Mouse (Mus musculus): ENCODE measurements around the gene Fkbp4. TPM values are rescaled to one million over a fixed set of nuclear protein-coding genes. Genes with fewer than 3 reads are reported as not detected.

Fkbp4 gene
- polyA plus RNA-seq, 1 experiment: 413 TPM

DNA sequence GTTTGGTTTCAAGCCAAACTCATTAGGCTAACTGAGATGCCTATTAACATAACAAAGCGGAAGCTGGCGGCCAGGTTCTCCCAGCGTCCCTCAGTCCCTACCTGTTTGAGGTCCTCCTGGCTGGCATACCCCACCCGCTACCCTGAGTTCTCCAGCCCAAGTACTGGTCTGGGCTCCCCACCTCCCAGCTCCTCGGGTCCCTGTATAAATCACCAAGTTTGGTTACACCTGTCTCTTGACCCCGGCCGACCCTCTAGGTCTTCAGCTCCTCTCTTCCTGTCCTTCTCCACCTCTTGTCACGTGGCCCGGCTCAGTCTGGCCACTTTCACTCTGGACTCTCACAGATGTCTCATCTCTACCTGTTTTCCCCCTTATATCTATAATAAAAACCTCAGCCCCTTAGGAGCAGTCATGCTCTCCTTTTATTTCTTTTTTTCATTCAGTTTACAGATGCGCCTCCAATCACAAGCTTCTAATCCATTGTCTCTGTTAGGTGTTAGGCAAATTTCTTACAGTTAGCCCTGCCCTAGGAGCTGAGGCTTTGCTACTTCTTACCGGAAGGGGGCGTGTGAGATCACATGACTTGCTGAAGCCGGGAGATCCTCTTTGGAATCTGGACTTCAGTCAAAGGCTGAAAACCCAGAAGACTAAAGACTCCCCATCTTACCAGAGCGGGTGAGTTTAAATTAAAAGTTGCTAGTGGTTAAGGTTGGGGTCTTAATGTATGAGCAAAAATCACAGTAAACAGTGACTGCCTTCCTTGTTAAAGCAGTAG is 7.5 kb upstream of the Fkbp4 start:
- peak; percentile 58 for TF ChIP-seq CTCF (IDR thresholded peaks at IDR 0.05; ENCODE audit: low read depth, low read length)
- no peak for TF ChIP-seq POLR2A (IDR thresholded peaks at IDR 0.05; ENCODE audit: insufficient read depth, low read length)
- TF ChIP-seq EP300 (IDR thresholded peaks at IDR 0.05; ENCODE audit: insufficient read depth, low read depth, low read length): peak; percentile 83
- H3K9ac ChIP-seq (ENCODE audit: low read depth, poor library complexity, severe bottlenecking): peak overlapping the region; percentile 67

DNA sequence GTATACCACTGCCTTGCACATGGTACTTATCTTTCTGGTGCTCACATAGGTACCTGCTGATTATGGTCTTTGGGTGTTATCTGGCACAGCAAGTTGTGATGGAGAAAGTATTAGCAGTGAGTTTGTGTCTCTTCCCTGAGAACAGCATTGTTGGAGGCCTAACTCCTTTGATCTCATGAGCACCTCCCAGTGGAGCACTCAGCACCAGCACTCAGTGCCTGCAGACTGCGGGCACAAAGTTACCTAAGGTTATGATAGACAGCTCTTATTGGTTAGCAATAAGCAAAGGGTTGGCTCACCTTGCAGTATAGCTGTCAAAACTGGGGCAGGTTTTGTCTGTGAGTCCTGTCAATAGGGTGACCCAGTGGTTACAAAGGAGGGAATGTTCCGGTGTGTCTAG is 1.8 kb upstream of the Fkbp4 start:
- peaks cover 14% of the 10 kb centered on the region for H3K36me3 ChIP-seq (ENCODE audit: control insufficient read depth, insufficient read depth, low read length, poor library complexity, severe bottlenecking)
- peaks cover 6% of the 10 kb centered on the region for H3K4me1 ChIP-seq (ENCODE audit: control insufficient read depth, insufficient read depth, low read length)
- TF ChIP-seq EP300 (IDR thresholded peaks at IDR 0.05; ENCODE audit: insufficient read depth, low read depth, low read length) (no peak), POLR2A (IDR thresholded peaks at IDR 0.05; ENCODE audit: insufficient read depth, low read length) (no peak), CTCF (IDR thresholded peaks at IDR 0.05; ENCODE audit: low read depth, low read length) (peak; percentile 30)
- no peak overlapping the region for H3K9ac ChIP-seq (ENCODE audit: low read depth, poor library complexity, severe bottlenecking)
- no peak overlapping the region for H3K4me3 ChIP-seq (ENCODE audit: low read depth, low read length)
- no peaks in the 10 kb centered on the region for H3K9me3 ChIP-seq (replicated peaks; ENCODE audit: control insufficient read depth, insufficient read depth, low read length, poor library complexity, severe bottlenecking)
- no peaks in the 10 kb centered on the region for H3K27me3 ChIP-seq (ENCODE audit: control insufficient read depth, insufficient read depth, low read length, poor library complexity, severe bottlenecking)
- no peak overlapping the region for H3K27ac ChIP-seq (ENCODE audit: insufficient read depth, low read length)

More for the DNA sequence above, 7.5 kb upstream of the Fkbp4 start:
- no peaks in the 10 kb centered on the region for H3K9me3 ChIP-seq (replicated peaks; ENCODE audit: control insufficient read depth, insufficient read depth, low read length, poor library complexity, severe bottlenecking)
- H3K4me3 ChIP-seq (ENCODE audit: low read depth, low read length): peak overlapping the region; percentile 58
- peak overlapping the region; percentile 97 for H3K27ac ChIP-seq (ENCODE audit: insufficient read depth, low read length)
- H3K27me3 ChIP-seq (ENCODE audit: control insufficient read depth, insufficient read depth, low read length, poor library complexity, severe bottlenecking): no peaks in the 10 kb centered on the region
- 0 out of 2 replicates have a peak, but pooled peaks cover 2% of the 10 kb centered on the region for H3K36me3 ChIP-seq (ENCODE audit: control insufficient read depth, insufficient read depth, low read length, poor library complexity, severe bottlenecking)
- H3K4me1 ChIP-seq (ENCODE audit: control insufficient read depth, insufficient read depth, low read length): peaks cover 7% of the 10 kb centered on the region

DNA sequence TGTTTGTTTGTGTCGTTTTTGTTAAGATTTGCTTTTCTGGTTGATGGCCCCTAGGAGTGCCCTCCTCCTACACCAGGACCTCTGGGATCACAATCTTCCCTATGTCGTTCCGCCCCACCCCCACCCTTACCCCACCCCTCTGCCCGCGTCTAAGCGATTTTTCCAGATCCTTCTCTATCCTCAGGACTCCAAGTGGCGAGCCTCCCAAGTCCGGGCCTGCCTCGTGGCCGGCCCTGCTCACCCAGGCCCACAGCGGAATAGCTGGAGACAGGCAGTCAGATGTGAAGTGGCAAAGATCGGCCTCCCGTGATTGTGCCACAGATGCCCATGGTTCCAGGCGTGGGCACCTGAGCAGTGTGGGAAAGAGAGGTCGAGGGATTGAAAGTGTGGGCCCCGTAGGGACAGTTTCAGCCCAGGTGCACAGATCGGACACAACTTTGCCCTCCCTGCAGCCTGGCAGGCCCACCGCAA is 429 bp upstream of the Fkbp4 start:
- TF ChIP-seq CTCF (IDR thresholded peaks at IDR 0.05; ENCODE audit: low read depth, low read length) (no peak), POLR2A (IDR thresholded peaks at IDR 0.05; ENCODE audit: insufficient read depth, low read length) (no peak), EP300 (IDR thresholded peaks at IDR 0.05; ENCODE audit: insufficient read depth, low read depth, low read length) (no peak)
- Histone ChIP-seq H3K4me1 (ENCODE audit: control insufficient read depth, insufficient read depth, low read length) (peaks cover 4% of the 10 kb centered on the region), H3K9me3 (replicated peaks; ENCODE audit: control insufficient read depth, insufficient read depth, low read length, poor library complexity, severe bottlenecking) (no peaks in the 10 kb centered on the region), H3K27me3 (ENCODE audit: control insufficient read depth, insufficient read depth, low read length, poor library complexity, severe bottlenecking) (no peaks in the 10 kb centered on the region), H3K4me3 (ENCODE audit: low read depth, low read length) (peak overlapping the region; percentile 62), H3K36me3 (ENCODE audit: control insufficient read depth, insufficient read depth, low read length, poor library complexity, severe bottlenecking) (peaks cover 27% of the 10 kb centered on the region), H3K9ac (ENCODE audit: low read depth, poor library complexity, severe bottlenecking) (peak overlapping the region; percentile 95), H3K27ac (ENCODE audit: insufficient read depth, low read length) (no peak overlapping the region)

DNA sequence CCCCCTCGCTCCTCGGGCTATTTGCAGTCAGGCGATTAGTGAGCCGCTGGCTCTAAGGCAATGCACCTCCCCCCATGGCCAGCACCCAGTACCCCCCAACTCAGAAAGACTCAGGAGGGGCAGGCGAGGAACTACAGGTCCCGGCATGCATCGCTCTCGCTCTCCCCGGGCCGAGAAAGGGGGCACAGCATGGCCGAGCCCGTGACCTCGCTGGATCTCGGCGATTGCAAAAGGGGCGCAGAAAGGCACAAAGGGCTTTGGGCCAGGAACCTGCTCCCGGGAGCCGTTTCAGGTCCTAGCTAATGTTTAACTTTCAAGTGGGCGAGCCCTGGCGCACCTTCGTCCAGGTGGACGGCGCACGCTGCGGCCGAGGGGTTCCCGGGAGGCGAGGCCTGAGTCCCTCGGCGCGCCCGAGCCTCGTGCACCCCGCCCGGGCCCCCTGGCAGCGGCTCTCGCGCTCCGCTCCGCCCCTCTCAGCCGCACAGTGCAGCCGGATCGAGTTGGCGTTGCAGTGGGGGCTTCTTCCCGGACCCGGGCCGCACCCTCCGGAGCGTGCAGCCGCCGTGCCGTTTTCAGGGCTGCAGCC is 653 bp downstream of the Fkbp4 start:
- TF ChIP-seq POLR2A (IDR thresholded peaks at IDR 0.05; ENCODE audit: insufficient read depth, low read length) (no peak), EP300 (IDR thresholded peaks at IDR 0.05; ENCODE audit: insufficient read depth, low read depth, low read length) (no peak), CTCF (IDR thresholded peaks at IDR 0.05; ENCODE audit: low read depth, low read length) (no peak)
- H3K27me3 ChIP-seq (ENCODE audit: control insufficient read depth, insufficient read depth, low read length, poor library complexity, severe bottlenecking): no peaks in the 10 kb centered on the region
- H3K4me3 ChIP-seq (ENCODE audit: low read depth, low read length): peak overlapping the region; percentile 78
- peak overlapping the region; percentile 38 for H3K27ac ChIP-seq (ENCODE audit: insufficient read depth, low read length)
- peaks cover 4% of the 10 kb centered on the region for H3K4me1 ChIP-seq (ENCODE audit: control insufficient read depth, insufficient read depth, low read length)
- H3K9ac ChIP-seq (ENCODE audit: low read depth, poor library complexity, severe bottlenecking): peak overlapping the region; percentile 95
- H3K9me3 ChIP-seq (replicated peaks; ENCODE audit: control insufficient read depth, insufficient read depth, low read length, poor library complexity, severe bottlenecking): no peaks in the 10 kb centered on the region
- peaks cover 38% of the 10 kb centered on the region for H3K36me3 ChIP-seq (ENCODE audit: control insufficient read depth, insufficient read depth, low read length, poor library complexity, severe bottlenecking)

DNA sequence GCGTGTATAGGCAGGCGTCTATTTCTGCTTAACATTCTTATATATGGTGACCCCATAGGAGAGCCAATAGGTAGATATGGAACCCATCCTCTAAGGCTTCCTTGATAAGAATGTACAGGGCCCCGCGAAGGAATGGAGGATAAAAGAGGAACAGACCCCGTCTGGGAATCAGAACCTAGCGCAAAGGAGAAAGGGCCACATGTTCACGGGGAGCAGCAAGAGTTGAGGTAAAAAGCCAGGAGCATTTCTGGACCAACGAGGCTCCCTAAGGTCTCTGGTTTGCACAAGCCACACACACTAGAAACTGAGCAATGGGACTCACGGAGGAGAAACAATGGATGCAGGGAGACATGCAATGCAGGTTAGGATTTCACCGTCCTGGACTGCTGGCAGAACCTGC is 1.2 kb downstream of the Fkbp4 start:
- TF ChIP-seq EP300 (IDR thresholded peaks at IDR 0.05; ENCODE audit: insufficient read depth, low read depth, low read length) (no peak), CTCF (IDR thresholded peaks at IDR 0.05; ENCODE audit: low read depth, low read length) (no peak), POLR2A (IDR thresholded peaks at IDR 0.05; ENCODE audit: insufficient read depth, low read length) (no peak)
- H3K27ac ChIP-seq (ENCODE audit: insufficient read depth, low read length): no peak overlapping the region
- peak overlapping the region; percentile 78 for H3K4me3 ChIP-seq (ENCODE audit: low read depth, low read length)
- H3K9me3 ChIP-seq (replicated peaks; ENCODE audit: control insufficient read depth, insufficient read depth, low read length, poor library complexity, severe bottlenecking): no peaks in the 10 kb centered on the region
- peaks cover 5% of the 10 kb centered on the region for H3K4me1 ChIP-seq (ENCODE audit: control insufficient read depth, insufficient read depth, low read length)
- peak overlapping the region; percentile 95 for H3K9ac ChIP-seq (ENCODE audit: low read depth, poor library complexity, severe bottlenecking)
- no peaks in the 10 kb centered on the region for H3K27me3 ChIP-seq (ENCODE audit: control insufficient read depth, insufficient read depth, low read length, poor library complexity, severe bottlenecking)
- H3K36me3 ChIP-seq (ENCODE audit: control insufficient read depth, insufficient read depth, low read length, poor library complexity, severe bottlenecking): peaks cover 43% of the 10 kb centered on the region
